Mouse (Mus musculus): Measurements from ENCODE around the gene Otulin.

- no peak for TF ChIP-seq MYOG (IDR thresholded peaks at IDR 0.05; ENCODE audit: control insufficient read depth in 1 of 3, insufficient read depth in 1 of 3, insufficient read length in 2 of 3, low read depth in 2 of 3)
- no peak for TF ChIP-seq TCF12 (IDR thresholded peaks at IDR 0.05; ENCODE audit: insufficient read depth, poor library complexity, severe bottlenecking)
- TF ChIP-seq POLR2A (IDR thresholded peaks at IDR 0.05; ENCODE audit: insufficient read length, low read depth): no peak
- TF ChIP-seq MAX (IDR thresholded peaks at IDR 0.05; ENCODE audit: low read depth): no peak
- no peak for TF ChIP-seq USF1 (IDR thresholded peaks at IDR 0.05; ENCODE audit: low read depth)
Measured at GRCm38 (mm10) chr15:27642895-27643294, 12.4 kb upstream of the Otulin start.

Measured in myocyte (in vitro differentiated cells).